Mouse (Mus musculus): ENCODE measurements around the gene Gm2696. TPM values are rescaled to one million over a fixed set of nuclear protein-coding genes. Genes with fewer than 3 reads are reported as not detected.
"Not testable (repeated sequence)": the region's sequence is repeated elsewhere in the genome, so short reads cannot be mapped to it uniquely, and the experiment has no call there.

The Gm2696 gene
- polyA plus RNA-seq (2015; fragmentation: Nextera tagmentation; extraction: Ambion mirVana): not detected in 2 replicates

- no peak within 1 kb of the TSS for H3K4me3 ChIP-seq (replicated peaks)
- WGBS (ENCODE audit: insufficient replicate concordance): 39% methylated on average over 4 of the region's 4 CpGs
- H3K9me3 ChIP-seq (replicated peaks): no peaks in the 10 kb centered on the region
- H3K4me1 ChIP-seq (replicated peaks): no peaks in the 10 kb centered on the region
- H3K9ac ChIP-seq: no peak within 1 kb of the TSS
- no peak for ATAC-seq (ENCODE audit: insufficient read depth)
- H3K4me2 ChIP-seq: no peak within 1 kb of the TSS
- no peaks in the 10 kb centered on the region for H3K36me3 ChIP-seq (replicated peaks)
- H3K27me3 ChIP-seq: no peaks in the 10 kb centered on the region
- no peak within 1 kb of the TSS for H3K27ac ChIP-seq (replicated peaks)
These were observed at the start of gene Gm2696 for GRCm38 (mm10) chr10:77814382-77814781. TSS of gene Gm2696 (plus strand) at chr10:77814682.

- Histone ChIP-seq H3K9me3 (replicated peaks) (no peaks in the 10 kb centered on the region), H3K4me1 (replicated peaks) (no peaks in the 10 kb centered on the region), H3K36me3 (replicated peaks) (no peaks in the 10 kb centered on the region), H3K27me3 (no peaks in the 10 kb centered on the region), H3K4me3 (replicated peaks) (no peak overlapping the region), H3K27ac (replicated peaks) (no peak overlapping the region), H3K4me2 (no peak overlapping the region), H3K9ac (no peak overlapping the region)
- ATAC-seq (ENCODE audit: insufficient read depth): no peak
- WGBS (ENCODE audit: insufficient replicate concordance): 61% methylated on average over 1 of the region's 1 CpGs
These were observed 44.8 kb upstream of the Gm2696 start for GRCm38 (mm10) chr10:77769727-77770126.

GRCm38 (mm10) chr10:77771225-77771624, 43.3 kb upstream of the Gm2696 start, which contains the start of gene Gm3238:
TSS of gene Gm3238 (minus strand) at chr10:77771325.
- H3K27me3 ChIP-seq; H3K9ac ChIP-seq; H3K4me1 ChIP-seq (replicated peaks); H3K4me3 ChIP-seq (replicated peaks); H3K27ac ChIP-seq (replicated peaks); H3K36me3 ChIP-seq (replicated peaks); H3K9me3 ChIP-seq (replicated peaks); H3K4me2 ChIP-seq; ATAC-seq (ENCODE audit: insufficient read depth): not testable (repeated sequence)
- WGBS (ENCODE audit: insufficient replicate concordance): no CpG with 5 or more reads among the region's 1 CpGs

GRCm38 (mm10) chr10:77772142-77772541, 42.3 kb upstream of the Gm2696 start:
- 65% methylated on average over 2 of the region's 3 CpGs for WGBS (ENCODE audit: insufficient replicate concordance)
- ATAC-seq (ENCODE audit: insufficient read depth); H3K9ac ChIP-seq; H3K36me3 ChIP-seq (replicated peaks); H3K27me3 ChIP-seq; H3K4me2 ChIP-seq; H3K4me3 ChIP-seq (replicated peaks); H3K4me1 ChIP-seq (replicated peaks); H3K27ac ChIP-seq (replicated peaks); H3K9me3 ChIP-seq (replicated peaks): not testable (repeated sequence)

GRCm38 (mm10) chr10:77776844-77777243, 37.6 kb upstream of the Gm2696 start, which contains the start of gene Gm7138:
TSS of gene Gm7138 (minus strand) at chr10:77776944.
- not testable (repeated sequence) for H3K27me3 ChIP-seq; H3K4me1 ChIP-seq (replicated peaks); ATAC-seq (ENCODE audit: insufficient read depth); H3K27ac ChIP-seq (replicated peaks); H3K9ac ChIP-seq; H3K4me3 ChIP-seq (replicated peaks); H3K4me2 ChIP-seq; H3K9me3 ChIP-seq (replicated peaks); H3K36me3 ChIP-seq (replicated peaks)
- WGBS (ENCODE audit: insufficient replicate concordance): 48% methylated on average over 1 of the region's 1 CpGs

- H3K4me2 ChIP-seq: not testable (repeated sequence)
- 22% methylated on average over 1 of the region's 1 CpGs for WGBS (ENCODE audit: insufficient replicate concordance)
These were observed 32.0 kb upstream of the Gm2696 start, which contains the start of gene Gm3250 for GRCm38 (mm10) chr10:77782442-77782841. TSS of gene Gm3250 (minus strand) at chr10:77782542.

GRCm38 (mm10) chr10:77783396-77783795, 31.1 kb upstream of the Gm2696 start:
- H3K27me3 ChIP-seq; ATAC-seq (ENCODE audit: insufficient read depth): not testable (repeated sequence)
- 67% methylated on average over 3 of the region's 3 CpGs for WGBS (ENCODE audit: insufficient replicate concordance)

More at GRCm38 (mm10) chr10:77782442-77782841, 32.0 kb upstream of the Gm2696 start, which contains the start of gene Gm3250:
- not testable (repeated sequence) for H3K27ac ChIP-seq (replicated peaks); H3K9me3 ChIP-seq (replicated peaks); H3K36me3 ChIP-seq (replicated peaks); H3K4me1 ChIP-seq (replicated peaks); H3K4me3 ChIP-seq (replicated peaks); H3K27me3 ChIP-seq; ATAC-seq (ENCODE audit: insufficient read depth); H3K9ac ChIP-seq

GRCm38 (mm10) chr10:77787876-77788275, 26.6 kb upstream of the Gm2696 start, which contains the start of gene Gm7137:
TSS of gene Gm7137 (minus strand) at chr10:77788200.
- not testable (repeated sequence) for H3K4me3 ChIP-seq (replicated peaks); H3K36me3 ChIP-seq (replicated peaks); H3K27ac ChIP-seq (replicated peaks); H3K9me3 ChIP-seq (replicated peaks); H3K4me2 ChIP-seq; H3K4me1 ChIP-seq (replicated peaks); H3K27me3 ChIP-seq; H3K9ac ChIP-seq; ATAC-seq (ENCODE audit: insufficient read depth)
- WGBS (ENCODE audit: insufficient replicate concordance): 57% methylated on average over 1 of the region's 1 CpGs

More at GRCm38 (mm10) chr10:77783396-77783795, 31.1 kb upstream of the Gm2696 start:
- H3K36me3 ChIP-seq (replicated peaks); H3K4me2 ChIP-seq; H3K4me3 ChIP-seq (replicated peaks); H3K9me3 ChIP-seq (replicated peaks); H3K4me1 ChIP-seq (replicated peaks); H3K9ac ChIP-seq; H3K27ac ChIP-seq (replicated peaks): not testable (repeated sequence)

GRCm38 (mm10) chr10:77788621-77789020, 25.9 kb upstream of the Gm2696 start:
- 59% methylated on average over 2 of the region's 2 CpGs for WGBS (ENCODE audit: insufficient replicate concordance)

GRCm38 (mm10) chr10:77794976-77795375, 19.5 kb upstream of the Gm2696 start, which contains the start of gene Gm9639:
TSS of gene Gm9639 (minus strand) at chr10:77795076.
- Histone ChIP-seq H3K27ac (replicated peaks) (no peak within 1 kb of the TSS), H3K4me3 (replicated peaks) (no peak within 1 kb of the TSS), H3K27me3 (no peaks in the 10 kb centered on the region), H3K4me1 (replicated peaks) (no peaks in the 10 kb centered on the region), H3K9ac (no peak within 1 kb of the TSS), H3K4me2 (no peak within 1 kb of the TSS), H3K9me3 (replicated peaks) (no peaks in the 10 kb centered on the region), H3K36me3 (replicated peaks) (no peaks in the 10 kb centered on the region)
- 23% methylated on average over 2 of the region's 2 CpGs for WGBS (ENCODE audit: insufficient replicate concordance)
- no peak for ATAC-seq (ENCODE audit: insufficient read depth)

More at GRCm38 (mm10) chr10:77788621-77789020, 25.9 kb upstream of the Gm2696 start:
- no peak overlapping the region for H3K4me3 ChIP-seq (replicated peaks)
- no peak overlapping the region for H3K4me2 ChIP-seq
- no peaks in the 10 kb centered on the region for H3K4me1 ChIP-seq (replicated peaks)
- ATAC-seq (ENCODE audit: insufficient read depth): no peak
- H3K9me3 ChIP-seq (replicated peaks): no peaks in the 10 kb centered on the region
- no peaks in the 10 kb centered on the region for H3K36me3 ChIP-seq (replicated peaks)
- no peaks in the 10 kb centered on the region for H3K27me3 ChIP-seq
- no peak overlapping the region for H3K27ac ChIP-seq (replicated peaks)
- no peak overlapping the region for H3K9ac ChIP-seq

GRCm38 (mm10) chr10:77797677-77798076, 16.8 kb upstream of the Gm2696 start:
- no peak overlapping the region for H3K4me3 ChIP-seq (replicated peaks)
- no peaks in the 10 kb centered on the region for H3K4me1 ChIP-seq (replicated peaks)
- WGBS (ENCODE audit: insufficient replicate concordance): 33% methylated on average over 3 of the region's 3 CpGs
- no peak overlapping the region for H3K27ac ChIP-seq (replicated peaks)
- H3K36me3 ChIP-seq (replicated peaks): no peaks in the 10 kb centered on the region
- no peak overlapping the region for H3K4me2 ChIP-seq
- H3K9ac ChIP-seq: no peak overlapping the region
- no peaks in the 10 kb centered on the region for H3K27me3 ChIP-seq
- no peaks in the 10 kb centered on the region for H3K9me3 ChIP-seq (replicated peaks)
- no peak for ATAC-seq (ENCODE audit: insufficient read depth)

All from liver, embryonic 15.5 days (tissue).